In the genomic region with DNA sequence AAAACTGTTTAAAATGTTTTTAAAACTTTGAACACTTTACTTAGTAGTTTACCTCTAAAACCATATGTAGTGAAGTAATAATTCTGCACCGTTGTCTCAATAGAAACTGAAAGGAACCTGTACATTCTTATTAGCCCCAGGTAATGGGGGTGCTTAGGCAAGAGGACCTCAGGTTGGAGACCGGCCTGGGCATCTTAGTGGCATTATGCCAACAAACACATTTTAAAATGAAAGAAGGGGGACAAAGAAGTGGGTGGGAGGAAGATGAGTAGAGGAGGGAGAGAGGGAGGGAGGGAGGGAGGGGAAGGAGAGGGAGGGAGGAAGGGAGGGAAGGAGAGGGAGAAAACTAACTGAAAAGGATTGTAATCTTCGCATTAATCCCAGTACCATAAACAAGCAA, we compare ENCODE assay signal across 8 mouse cellular contexts. TPM values are rescaled to one million over a fixed set of nuclear protein-coding genes. Genes with fewer than 3 reads are reported as not detected.
DNase-seq lines count a peak whose midpoint lies in the region; ATAC-seq and TF ChIP-seq lines count a peak whose summit lies in the region.

No protein-coding gene starts in this region.

- DNase-seq in kidney, postnatal 0 days (ENCODE audit: low spot score), result no peak
- no peak for DNase-seq in kidney, postnatal 4 days
- no peak for DNase-seq in hindbrain, embryonic 14.5 days (ENCODE audit: low spot score)
- DNase-seq in right cerebral cortex, postnatal 10 days (ENCODE audit: low spot score in 2 of 2), result no peak
- DNase-seq in right cerebral cortex, adult 18-20 months, result no peak
- no peak for DNase-seq in urinary bladder, postnatal 10 days (ENCODE audit: low spot score)

- H3K27ac ChIP-seq in kidney, postnatal 0 days, result peak overlapping the region; percentile 94; the same call in 1 of the 2 replicates
- H3K27ac ChIP-seq in brown adipose tissue, adult 24 weeks (replicated peaks; ENCODE audit: low read depth, low read length), result 0 out of 2 replicates have a peak overlapping the region, but pooled peaks have one; percentile 12
- H3K27ac ChIP-seq in hindbrain, embryonic 14.5 days, result no peak overlapping the region; the same call in 1 of the 2 replicates
- H3K27ac ChIP-seq in midbrain, embryonic 13.5 days, result no peak overlapping the region

- WGBS in kidney, postnatal 0 days, result 1% methylated on average over 3 of the region's 3 CpGs
- 4% methylated on average over 3 of the region's 3 CpGs for WGBS in hindbrain, embryonic 14.5 days
- WGBS in midbrain, embryonic 13.5 days, result 6% methylated on average over 3 of the region's 3 CpGs

- ATAC-seq in kidney, postnatal 0 days (replicated peaks; ENCODE audit: low FRiP score, low read depth), result no peak; the same call in 1 of the 2 replicates
- ATAC-seq in hindbrain, embryonic 14.5 days (ENCODE audit: low FRiP score), result no peak; the same call in 1 of the 2 replicates
- ATAC-seq in midbrain, embryonic 13.5 days, result peak; percentile 57

- no peak for TF ChIP-seq CTCF in kidney, postnatal 0 days (IDR thresholded peaks at IDR 0.05; ENCODE audit: low read depth)

- H3K27me3 ChIP-seq in kidney, postnatal 0 days (ENCODE audit: insufficient read depth, low read length), result no peaks in the 10 kb centered on the region
- H3K27me3 ChIP-seq in hindbrain, embryonic 14.5 days (ENCODE audit: control insufficient read depth, insufficient read depth, low read length), result no peaks in the 10 kb centered on the region
- no peaks in the 10 kb centered on the region for H3K27me3 ChIP-seq in midbrain, embryonic 13.5 days

- H3K4me3 ChIP-seq in kidney, postnatal 0 days (replicated peaks; ENCODE audit: low read depth, low read length), result peak overlapping the region; percentile 77
- H3K4me3 ChIP-seq in brown adipose tissue, adult 24 weeks (ENCODE audit: insufficient read depth, low read depth, low read length), result peak overlapping the region; percentile 66
- H3K4me3 ChIP-seq in hindbrain, embryonic 14.5 days (replicated peaks; ENCODE audit: low read length), result peak overlapping the region; percentile 70
- H3K4me3 ChIP-seq in midbrain, embryonic 13.5 days (replicated peaks), result peak overlapping the region; percentile 74

- H3K4me1 ChIP-seq in kidney, postnatal 0 days (replicated peaks; ENCODE audit: insufficient read depth, low read length), result no peaks in the 10 kb centered on the region; the same call in none of the 2 replicates
- H3K4me1 ChIP-seq in brown adipose tissue, adult 24 weeks (ENCODE audit: control insufficient read depth, insufficient read depth, insufficient read length, low read length), result no peaks in the 10 kb centered on the region
- peaks cover 9% of the 10 kb centered on the region for H3K4me1 ChIP-seq in hindbrain, embryonic 14.5 days (replicated peaks; ENCODE audit: control insufficient read depth, insufficient read depth, low read length)
- peaks cover 17% of the 10 kb centered on the region for H3K4me1 ChIP-seq in midbrain, embryonic 13.5 days (replicated peaks)

- H3K4me2 ChIP-seq in kidney, postnatal 0 days (ENCODE audit: low read length), result peak overlapping the region; percentile 86
- peak overlapping the region; percentile 75 for H3K4me2 ChIP-seq in hindbrain, embryonic 14.5 days (replicated peaks)
- H3K4me2 ChIP-seq in midbrain, embryonic 13.5 days (replicated peaks), result peak overlapping the region; percentile 67

- no peaks in the 10 kb centered on the region for H3K9me3 ChIP-seq in kidney, postnatal 0 days (replicated peaks; ENCODE audit: low read length)
- H3K9me3 ChIP-seq in hindbrain, embryonic 14.5 days (ENCODE audit: control insufficient read depth, low read length), result no peaks in the 10 kb centered on the region
- H3K9me3 ChIP-seq in midbrain, embryonic 13.5 days, result no peaks in the 10 kb centered on the region

- H3K36me3 ChIP-seq in kidney, postnatal 0 days (ENCODE audit: insufficient read depth, low read length), result peaks cover 12% of the 10 kb centered on the region; the same call in 1 of the 2 replicates
- H3K36me3 ChIP-seq in hindbrain, embryonic 14.5 days (replicated peaks; ENCODE audit: control insufficient read depth, insufficient read depth), result no peaks in the 10 kb centered on the region
- no peaks in the 10 kb centered on the region for H3K36me3 ChIP-seq in midbrain, embryonic 13.5 days

- peak overlapping the region; percentile 83 for H3K9ac ChIP-seq in kidney, postnatal 0 days (ENCODE audit: low read depth, low read length)
- peak overlapping the region; percentile 78 for H3K9ac ChIP-seq in hindbrain, embryonic 14.5 days
- peak overlapping the region; percentile 80 for H3K9ac ChIP-seq in midbrain, embryonic 13.5 days (replicated peaks)

RNA-seq across cellular contexts. Expression of a gene that starts 0.4 kb away (rescaled TPM):
- 14.6 and 14.7 TPM in 2 replicates for polyA plus RNA-seq in kidney, postnatal 0 days (2015; fragmentation: Nextera tagmentation; extraction: Ambion mirVana)
- polyA plus RNA-seq in brown adipose tissue, adult 24 weeks (2012; ENCODE audit: insufficient read depth, insufficient read length, missing spikeins), result 2.4 and 3.5 TPM in 2 replicates
- polyA plus RNA-seq in hindbrain, embryonic 14.5 days (2014; fragmentation: Nextera tagmentation; extraction: Ambion mirVana), result 10.2 and 12.7 TPM in 2 replicates
- 10.2 and 11.3 TPM in 2 replicates for polyA plus RNA-seq in midbrain, embryonic 13.5 days (2015; fragmentation: Nextera tagmentation; extraction: Ambion mirVana)

RNA-seq across cellular contexts. Expression of a gene that starts 37.0 kb away (rescaled TPM):
- polyA plus RNA-seq in kidney, postnatal 0 days (2015; fragmentation: Nextera tagmentation; extraction: Ambion mirVana), result 12.5 and 12.7 TPM in 2 replicates
- 0.71 and 1.1 TPM in 2 replicates for polyA plus RNA-seq in brown adipose tissue, adult 24 weeks (2012; ENCODE audit: insufficient read depth, insufficient read length, missing spikeins)
- polyA plus RNA-seq in hindbrain, embryonic 14.5 days (2014; fragmentation: Nextera tagmentation; extraction: Ambion mirVana), result 3.0 and 3.1 TPM in 2 replicates
- polyA plus RNA-seq in midbrain, embryonic 13.5 days (2015; fragmentation: Nextera tagmentation; extraction: Ambion mirVana), result 0.73 and 0.77 TPM in 2 replicates

RNA-seq across cellular contexts. Expression of a gene that starts 37.4 kb away (rescaled TPM):
- 1.3 and 1.6 TPM in 2 replicates for polyA plus RNA-seq in kidney, postnatal 0 days (2015; fragmentation: Nextera tagmentation; extraction: Ambion mirVana)
- polyA plus RNA-seq in brown adipose tissue, adult 24 weeks (2012; ENCODE audit: insufficient read depth, insufficient read length, missing spikeins), result not detected in 2 replicates
- polyA plus RNA-seq in hindbrain, embryonic 14.5 days (2014; fragmentation: Nextera tagmentation; extraction: Ambion mirVana), result 0.23 and 0.33 TPM in 2 replicates
- polyA plus RNA-seq in midbrain, embryonic 13.5 days (2015; fragmentation: Nextera tagmentation; extraction: Ambion mirVana), result not detected in 2 replicates

RNA-seq across cellular contexts. Expression of a gene that starts 38.3 kb away (rescaled TPM):
- polyA plus RNA-seq in kidney, postnatal 0 days (2015; fragmentation: Nextera tagmentation; extraction: Ambion mirVana), result 0.12 and 0.19 TPM in 2 replicates
- polyA plus RNA-seq in brown adipose tissue, adult 24 weeks (2012; ENCODE audit: insufficient read depth, insufficient read length, missing spikeins), result not detected in 2 replicates
- 0.03 and 0.31 TPM in 2 replicates for polyA plus RNA-seq in hindbrain, embryonic 14.5 days (2014; fragmentation: Nextera tagmentation; extraction: Ambion mirVana)
- polyA plus RNA-seq in midbrain, embryonic 13.5 days (2015; fragmentation: Nextera tagmentation; extraction: Ambion mirVana), result 0.08 and 0.21 TPM in 2 replicates

Comparison
In these comparisons a context has a peak if more than half of its experiments do, and no peak if none do; other contexts are left out.
1. H3K27ac ChIP-seq: peak in kidney, postnatal 0 days (single experiment) and brown adipose tissue, adult 24 weeks (single experiment); none in hindbrain, embryonic 14.5 days (single experiment) and midbrain, embryonic 13.5 days (single experiment).
2. Peak in every context shown above with its lines, with median percentiles within 50 percentile points of each other: H3K4me2 ChIP-seq, H3K4me3 ChIP-seq and H3K9ac ChIP-seq.